Mouse (Mus musculus): Measurements from ENCODE around the gene Ube2c.

DNA sequence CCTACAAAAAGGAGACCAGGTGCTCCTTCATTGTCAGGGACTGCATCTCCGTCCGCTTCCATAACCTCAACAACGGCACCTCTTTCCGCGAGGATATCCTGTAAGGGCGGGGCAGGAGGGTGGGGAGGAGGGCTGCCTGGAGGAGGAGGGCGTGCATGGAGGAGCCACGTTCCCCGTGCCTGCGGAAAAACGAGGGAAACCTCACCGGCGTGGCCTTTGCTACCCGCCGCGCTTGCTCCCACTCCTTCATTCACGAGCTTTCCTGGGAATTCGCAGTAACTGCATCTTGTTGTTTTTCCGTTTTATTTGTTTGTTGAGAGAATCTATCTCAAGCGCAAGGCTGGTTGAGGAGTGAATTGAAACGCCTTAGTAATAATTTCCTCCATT is 35.6 kb downstream of the Ube2c start:
- TF ChIP-seq CTCF (IDR thresholded peaks at IDR 0.05; ENCODE audit: control insufficient read depth, insufficient read depth, insufficient replicate concordance, low read depth, low read length): no peak
- TF ChIP-seq POLR2A (IDR thresholded peaks at IDR 0.05; ENCODE audit: control insufficient read depth, low read depth, low read length): no peak

All from testis, adult 2 months (tissue).